Mouse (Mus musculus): ENCODE data around the gene Ermp1. TPM values are rescaled to one million over a fixed set of nuclear protein-coding genes. Genes with fewer than 3 reads are reported as not detected.
A peak's percentile ranks its signal among the peaks of the same experiment; 100 is the strongest.

Ermp1 gene
- total and polyA plus RNA-seq, 3 experiments, result 68.4 to 167 (median 82.0) TPM

DNA sequence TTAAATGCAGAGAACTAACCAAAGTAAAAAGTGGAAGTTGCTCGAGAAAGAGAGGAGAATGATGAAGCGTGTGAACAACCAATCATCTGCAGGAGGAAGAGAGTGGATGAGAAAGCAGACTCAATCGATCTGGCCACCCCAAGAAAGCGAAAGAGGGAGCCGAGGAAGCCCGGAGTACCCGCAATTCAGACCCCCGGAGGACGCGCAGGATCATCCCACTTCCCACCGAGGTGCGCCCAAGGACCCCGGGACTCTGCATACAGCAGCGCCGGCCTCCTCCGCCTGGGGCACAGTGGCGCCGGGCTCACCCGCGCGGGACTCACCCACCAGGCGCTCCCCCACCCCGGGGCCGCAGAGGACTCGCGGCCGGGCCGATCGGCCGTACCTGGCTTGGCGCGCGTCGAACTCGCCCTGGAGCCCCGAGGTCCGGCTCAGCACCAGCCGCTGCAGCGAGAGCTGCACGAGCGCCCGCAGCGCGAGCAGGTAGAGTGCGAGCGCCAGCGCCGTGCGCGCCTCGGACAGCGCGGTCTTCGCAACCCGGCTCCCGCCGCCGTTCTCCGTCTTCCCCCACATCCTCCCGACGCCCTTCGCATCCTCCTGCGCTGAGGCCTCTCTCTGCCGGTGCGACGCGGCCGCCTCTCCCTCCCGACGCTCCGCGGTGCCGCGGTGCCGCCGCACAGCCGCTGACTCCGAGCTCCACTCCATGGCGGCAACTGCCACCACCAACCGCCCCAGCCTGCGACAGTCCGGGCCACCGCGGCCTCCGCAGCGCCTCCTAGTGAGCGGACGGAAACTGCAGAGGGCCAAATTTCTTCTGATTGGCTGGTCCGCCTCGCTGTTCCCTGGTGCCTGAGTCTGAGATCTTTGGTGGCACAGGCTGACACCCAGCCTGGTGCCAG lies at the start of gene Ermp1 (continued):
- peak; percentile 52 for TF ChIP-seq GATA1 (IDR thresholded peaks at IDR 0.05; ENCODE audit: low read depth, low read length)
- no peak for TF ChIP-seq BHLHE40 (IDR thresholded peaks at IDR 0.05; ENCODE audit: borderline replicate concordance, low read depth, low read length)
- peak; percentile 99 for TF ChIP-seq NELFE (IDR thresholded peaks at IDR 0.05; ENCODE audit: low read depth, low read length)
- no peak for TF ChIP-seq TAL1 (IDR thresholded peaks at IDR 0.05; ENCODE audit: low read length)
- peak; percentile 98 to 100 for TF ChIP-seq POLR2A (IDR thresholded peaks at IDR 0.05; ENCODE audit: control insufficient read depth in 1 of 2, insufficient read depth in 1 of 2, low read depth in 1 of 2, low read length in 2 of 2, poor library complexity in 1 of 2)
- TF ChIP-seq SMC3 (IDR thresholded peaks at IDR 0.05; ENCODE audit: low read depth, low read length), result peak; percentile 69

GRCm38 (mm10) chr19:29697245-29697874 lies 49.1 kb upstream of the Ermp1 start, which contains the start of gene Mlana:
Mlana (plus strand) TSS chr19:29697824.
- Histone ChIP-seq H3K27ac (ENCODE audit: control insufficient read depth, low read depth, low read length) (peak within 1 kb of the TSS; percentile 19), H3K79me2 (ENCODE audit: control insufficient read depth, insufficient read depth, low read length, poor library complexity) (no peaks in the 10 kb centered on the region), H3K9me3 (replicated peaks; ENCODE audit: insufficient read depth, low read length) (no peaks in the 10 kb centered on the region), H3K4me1 (ENCODE audit: control insufficient read depth in 1 of 2, insufficient read depth in 2 of 2, low read length in 2 of 2) (peaks cover 0 to 4% of the 10 kb centered on the region in 2 experiments; a peak in 2 of 4 replicates), H3K9ac (ENCODE audit: control insufficient read depth, low read depth, low read length, poor library complexity, severe bottlenecking) (no peak within 1 kb of the TSS), H3K27me3 (ENCODE audit: control insufficient read depth in 1 of 2, insufficient read depth in 2 of 2, low read length in 2 of 2) (no peaks in the 10 kb centered on the region), H3K4me3 (ENCODE audit: control insufficient read depth in 1 of 2, insufficient read depth in 1 of 2, low read depth in 2 of 2, low read length in 2 of 2) (no peak within 1 kb of the TSS), H3K36me3 (ENCODE audit: control insufficient read depth in 1 of 2, insufficient read depth in 2 of 2, low read length in 2 of 2) (peaks cover 0 to 10% of the 10 kb centered on the region in 2 experiments; a peak in 2 of 4 replicates)
- peak; percentile 71 for DNase-seq (ENCODE audit: low read depth, low spot score)
- TF ChIP-seq USF1 (IDR thresholded peaks at IDR 0.05; ENCODE audit: low read depth, low read length) (peak; percentile 66; the same call in 1 of the 2 replicates), MXI1 (IDR thresholded peaks at IDR 0.05; ENCODE audit: low read depth, low read length) (peak; percentile 39; the same call in 1 of the 2 replicates), UBTF (IDR thresholded peaks at IDR 0.05; ENCODE audit: borderline replicate concordance, insufficient read depth, low read depth, low read length) (no peak), EP300 (IDR thresholded peaks at IDR 0.05; ENCODE audit: low read depth in 1 of 2, low read length in 2 of 2) (no peak), ZNF384 (IDR thresholded peaks at IDR 0.05; ENCODE audit: low read depth, low read length) (0 out of 2 replicates have a peak, but pooled peaks have one; percentile 23), RCOR1 (IDR thresholded peaks at IDR 0.05; ENCODE audit: low read depth, low read length) (0 out of 2 replicates have a peak, but pooled peaks have one; percentile 4), E2F4 (IDR thresholded peaks at IDR 0.05; ENCODE audit: borderline replicate concordance, low read depth, low read length) (no peak), SMC3 (IDR thresholded peaks at IDR 0.05; ENCODE audit: low read depth, low read length) (no peak), NELFE (IDR thresholded peaks at IDR 0.05; ENCODE audit: low read depth, low read length) (0 out of 2 replicates have a peak, but pooled peaks have one; percentile 19), MYC (IDR thresholded peaks at IDR 0.05; ENCODE audit: low read depth, low read length) (no peak), MAX (IDR thresholded peaks at IDR 0.05; ENCODE audit: low read length) (0 out of 2 replicates have a peak, but pooled peaks have one; percentile 30)

Measured in MEL (cell line).